Mouse (Mus musculus) spleen, adult 2 months (tissue): ENCODE results near the gene Ranbp2.

Experiments
- CTCF ChIP-seq: fragments of 200-500 bp; IDR thresholded peaks from 2 replicates; pipeline ENCODE4 v1.5.1; 2011; ENCODE audit warnings: mild to moderate bottlenecking, inconsistent platforms; ENCODE audit not compliant: insufficient read depth, insufficient read length, insufficient replicate concordance; ENCODE audit errors: extremely low read depth
- POLR2A ChIP-seq: fragments of 200-500 bp; IDR thresholded peaks from 2 replicates; pipeline ENCODE4 v1.6.1; 2011; ENCODE audit warnings: low read depth, low read length, inconsistent platforms

DNA sequence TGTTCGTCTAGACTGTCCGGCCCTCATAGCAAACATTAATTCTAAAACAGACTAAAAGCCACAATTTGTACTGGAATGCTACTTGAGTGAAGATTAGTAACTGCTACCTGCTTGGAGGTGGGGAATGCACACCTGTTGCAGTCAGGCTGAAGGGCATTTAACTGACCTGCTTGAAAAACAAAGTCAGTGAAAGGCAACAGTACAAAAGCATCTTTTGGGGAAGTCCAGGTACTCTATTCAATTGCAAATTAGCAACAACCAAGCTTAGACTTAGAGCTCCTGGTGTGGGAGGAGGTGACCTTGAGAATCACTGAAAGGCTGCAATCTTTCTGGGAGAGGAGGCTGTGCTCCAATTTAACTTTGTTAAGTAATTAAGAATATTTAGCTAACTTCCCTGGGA, 85.5 kb downstream of the Ranbp2 start:
- TF ChIP-seq POLR2A: no peak
- no peak for TF ChIP-seq CTCF
